Mouse (Mus musculus): ENCODE data around the gene Scn1b. TPM values are rescaled to one million over a fixed set of nuclear protein-coding genes. Genes with fewer than 3 reads are reported as not detected.

The Scn1b gene
- polyA plus RNA-seq, 1 experiment from 2014 or later: 0.25 TPM

GRCm38 (mm10) chr7:31144886-31145285 is 18.1 kb upstream of the Scn1b start:
- Histone ChIP-seq H3K36me3 (replicated peaks) (peaks cover 77% of the 10 kb centered on the region), H3K4me1 (peaks cover 27% of the 10 kb centered on the region), H3K9me3 (0 out of 2 replicates have a peak, but pooled peaks cover 2% of the 10 kb centered on the region), H3K27me3 (ENCODE audit: poor library complexity, severe bottlenecking) (no peaks in the 10 kb centered on the region), H3K27ac (no peak overlapping the region), H3K4me3 (no peak overlapping the region)
- no peak for DNase-seq (ENCODE audit: extremely low spot score, low spot score)
- WGBS: 95% methylated on average over 16 of the region's 16 CpGs

GRCm38 (mm10) chr7:31140941-31141340 is 14.1 kb upstream of the Scn1b start:
- 94% methylated on average over 10 of the region's 10 CpGs for WGBS
- no peak overlapping the region for H3K27ac ChIP-seq
- no peak for DNase-seq (ENCODE audit: extremely low spot score, low spot score)
- no peaks in the 10 kb centered on the region for H3K4me1 ChIP-seq
- H3K36me3 ChIP-seq (replicated peaks): peaks cover 98% of the 10 kb centered on the region
- no peaks in the 10 kb centered on the region for H3K27me3 ChIP-seq (ENCODE audit: poor library complexity, severe bottlenecking)
- H3K4me3 ChIP-seq: no peak overlapping the region
- no peaks in the 10 kb centered on the region for H3K9me3 ChIP-seq

GRCm38 (mm10) chr7:31140302-31140701 is 13.5 kb upstream of the Scn1b start:
- Histone ChIP-seq H3K4me3 (no peak overlapping the region), H3K27me3 (ENCODE audit: poor library complexity, severe bottlenecking) (no peaks in the 10 kb centered on the region), H3K9me3 (no peaks in the 10 kb centered on the region), H3K4me1 (no peaks in the 10 kb centered on the region), H3K27ac (no peak overlapping the region), H3K36me3 (replicated peaks) (peaks cover 98% of the 10 kb centered on the region)
- 92% methylated on average over 4 of the region's 4 CpGs for WGBS
- DNase-seq (ENCODE audit: extremely low spot score, low spot score): no peak

- 73% methylated on average over 5 of the region's 5 CpGs for WGBS
- Histone ChIP-seq H3K4me1 (no peaks in the 10 kb centered on the region), H3K27me3 (ENCODE audit: poor library complexity, severe bottlenecking) (no peaks in the 10 kb centered on the region), H3K36me3 (replicated peaks) (peaks cover 98% of the 10 kb centered on the region), H3K4me3 (no peak overlapping the region), H3K27ac (no peak overlapping the region), H3K9me3 (no peaks in the 10 kb centered on the region)
- DNase-seq (ENCODE audit: extremely low spot score, low spot score): no peak
These were observed 13.0 kb upstream of the Scn1b start for GRCm38 (mm10) chr7:31139765-31140164.

GRCm38 (mm10) chr7:31135717-31136116 is 8.9 kb upstream of the Scn1b start:
- no peaks in the 10 kb centered on the region for H3K27me3 ChIP-seq (ENCODE audit: poor library complexity, severe bottlenecking)
- WGBS: 96% methylated on average over 10 of the region's 10 CpGs
- DNase-seq (ENCODE audit: extremely low spot score, low spot score): no peak

GRCm38 (mm10) chr7:31131866-31132265 is 5.1 kb upstream of the Scn1b start:
- Histone ChIP-seq H3K27me3 (ENCODE audit: poor library complexity, severe bottlenecking) (peaks cover 26% of the 10 kb centered on the region), H3K4me1 (peaks cover 7% of the 10 kb centered on the region), H3K36me3 (replicated peaks) (peaks cover 89% of the 10 kb centered on the region), H3K27ac (no peak overlapping the region), H3K9me3 (no peaks in the 10 kb centered on the region), H3K4me3 (no peak overlapping the region)
- 92% methylated on average over 4 of the region's 4 CpGs for WGBS
- no peak for DNase-seq (ENCODE audit: extremely low spot score, low spot score)

More at GRCm38 (mm10) chr7:31135717-31136116, 8.9 kb upstream of the Scn1b start:
- no peak overlapping the region for H3K27ac ChIP-seq
- H3K9me3 ChIP-seq: no peaks in the 10 kb centered on the region
- peaks cover 100% of the 10 kb centered on the region for H3K36me3 ChIP-seq (replicated peaks)
- no peak overlapping the region for H3K4me3 ChIP-seq
- no peaks in the 10 kb centered on the region for H3K4me1 ChIP-seq

GRCm38 (mm10) chr7:31130841-31131240 is 4.0 kb upstream of the Scn1b start:
- DNase-seq (ENCODE audit: extremely low spot score, low spot score): no peak
- Histone ChIP-seq H3K36me3 (replicated peaks) (peaks cover 79% of the 10 kb centered on the region), H3K27ac (no peak overlapping the region)

GRCm38 (mm10) chr7:31130197-31130596 is 3.4 kb upstream of the Scn1b start:
- Histone ChIP-seq H3K27ac (no peak overlapping the region), H3K4me3 (no peak overlapping the region), H3K4me1 (peaks cover 17% of the 10 kb centered on the region), H3K36me3 (replicated peaks) (peaks cover 73% of the 10 kb centered on the region), H3K9me3 (no peaks in the 10 kb centered on the region), H3K27me3 (ENCODE audit: poor library complexity, severe bottlenecking) (peaks cover 42% of the 10 kb centered on the region)
- WGBS: 96% methylated on average over 7 of the region's 7 CpGs
- DNase-seq (ENCODE audit: extremely low spot score, low spot score): no peak

More at GRCm38 (mm10) chr7:31130841-31131240, 4.0 kb upstream of the Scn1b start:
- H3K4me3 ChIP-seq: no peak overlapping the region
- peaks cover 36% of the 10 kb centered on the region for H3K27me3 ChIP-seq (ENCODE audit: poor library complexity, severe bottlenecking)
- no peaks in the 10 kb centered on the region for H3K9me3 ChIP-seq
- peaks cover 17% of the 10 kb centered on the region for H3K4me1 ChIP-seq
- 45% methylated on average over 4 of the region's 4 CpGs for WGBS

GRCm38 (mm10) chr7:31128157-31128705 is 1.4 kb upstream of the Scn1b start:
- DNase-seq (ENCODE audit: extremely low spot score, low spot score): no peak
- Histone ChIP-seq H3K9me3 (no peaks in the 10 kb centered on the region), H3K4me1 (peaks cover 17% of the 10 kb centered on the region), H3K4me3 (no peak overlapping the region), H3K27me3 (ENCODE audit: poor library complexity, severe bottlenecking) (peaks cover 55% of the 10 kb centered on the region), H3K36me3 (replicated peaks) (peaks cover 53% of the 10 kb centered on the region), H3K27ac (no peak overlapping the region)
- WGBS: 68% methylated on average over 9 of the region's 9 CpGs

- WGBS: 1% methylated on average over 53 of the region's 53 CpGs
- H3K4me3 ChIP-seq: peak overlapping the region; percentile 62
- peaks cover 17% of the 10 kb centered on the region for H3K4me1 ChIP-seq
- no peaks in the 10 kb centered on the region for H3K9me3 ChIP-seq
- H3K27ac ChIP-seq: peak overlapping the region; percentile 58; the same call in 1 of the 2 replicates
- DNase-seq (ENCODE audit: extremely low spot score, low spot score): no peak
- peaks cover 55% of the 10 kb centered on the region for H3K27me3 ChIP-seq (ENCODE audit: poor library complexity, severe bottlenecking)
- peaks cover 33% of the 10 kb centered on the region for H3K36me3 ChIP-seq (replicated peaks)
These were observed 522 bp downstream of the Scn1b start for GRCm38 (mm10) chr7:31126211-31126751.

- H3K4me1 ChIP-seq: peaks cover 17% of the 10 kb centered on the region
- no peak overlapping the region for H3K27ac ChIP-seq
- WGBS: 85% methylated on average over 13 of the region's 13 CpGs
- peaks cover 55% of the 10 kb centered on the region for H3K27me3 ChIP-seq (ENCODE audit: poor library complexity, severe bottlenecking)
- no peaks in the 10 kb centered on the region for H3K9me3 ChIP-seq
- peaks cover 22% of the 10 kb centered on the region for H3K36me3 ChIP-seq (replicated peaks)
- no peak for DNase-seq (ENCODE audit: extremely low spot score, low spot score)
- no peak overlapping the region for H3K4me3 ChIP-seq
These were observed 1.7 kb downstream of the Scn1b start for GRCm38 (mm10) chr7:31125116-31125515.

GRCm38 (mm10) chr7:31124381-31124780 is 2.4 kb downstream of the Scn1b start:
- H3K27ac ChIP-seq: no peak overlapping the region
- no peaks in the 10 kb centered on the region for H3K9me3 ChIP-seq
- DNase-seq (ENCODE audit: extremely low spot score, low spot score): no peak
- H3K4me3 ChIP-seq: no peak overlapping the region
- WGBS: 86% methylated on average over 5 of the region's 5 CpGs
- peaks cover 17% of the 10 kb centered on the region for H3K4me1 ChIP-seq
- peaks cover 14% of the 10 kb centered on the region for H3K36me3 ChIP-seq (replicated peaks)
- peaks cover 55% of the 10 kb centered on the region for H3K27me3 ChIP-seq (ENCODE audit: poor library complexity, severe bottlenecking)

GRCm38 (mm10) chr7:31123697-31124096 is 3.1 kb downstream of the Scn1b start:
- DNase-seq (ENCODE audit: extremely low spot score, low spot score): no peak
- WGBS: 86% methylated on average over 3 of the region's 3 CpGs
- no peak overlapping the region for H3K4me3 ChIP-seq
- no peaks in the 10 kb centered on the region for H3K9me3 ChIP-seq
- H3K27me3 ChIP-seq (ENCODE audit: poor library complexity, severe bottlenecking): peaks cover 48% of the 10 kb centered on the region
- no peak overlapping the region for H3K27ac ChIP-seq
- peaks cover 8% of the 10 kb centered on the region for H3K36me3 ChIP-seq (replicated peaks)
- H3K4me1 ChIP-seq: peaks cover 17% of the 10 kb centered on the region

Measured in forebrain, embryonic 10.5 days (tissue).